Mouse (Mus musculus) cortical plate, adult 2 months (tissue): ENCODE data around the gene Mfsd4b3.

ENCODE experiments used
- CTCF ChIP-seq: fragments of 200-500 bp; IDR thresholded peaks from 2 replicates; pipeline ENCODE4 v1.5.1; 2011; ENCODE audit warnings: mild to moderate bottlenecking, control low read depth, low read length; ENCODE audit not compliant: insufficient read depth; ENCODE audit errors: extremely low read depth
- POLR2A ChIP-seq: fragments of 200-500 bp; IDR thresholded peaks from 2 replicates; pipeline ENCODE4 v1.6.1; 2011; ENCODE audit warnings: mild to moderate bottlenecking, low read length, control low read depth; ENCODE audit not compliant: insufficient read depth; ENCODE audit errors: extremely low read depth

GRCm38 (mm10) chr10:39955163-39955562, 4.8 kb downstream of the Mfsd4b3 start:
- no peak for TF ChIP-seq CTCF
- no peak for TF ChIP-seq POLR2A
